Mouse (Mus musculus) brown adipose tissue, adult 24 weeks (tissue): ENCODE results near the gene Gm17535. TPM values are rescaled to one million over a fixed set of nuclear protein-coding genes. Genes with fewer than 3 reads are reported as not detected.
"Not testable (repeated sequence)": the region's sequence is repeated elsewhere in the genome, so short reads cannot be mapped to it uniquely, and the experiment has no call there.

Experiments used
- H3K27ac ChIP-seq: fragments of 200-500 bp; replicated peaks from 2 replicates; pipeline ENCODE4 v1.5.1; 2012; ENCODE audit warnings: low read depth, mild to moderate bottlenecking, low read length
- H3K4me1 ChIP-seq: fragments of 200-500 bp; 2 replicates; pipeline ENCODE4 v1.6.1; 2012; ENCODE audit warnings: low read length, mixed read lengths; ENCODE audit not compliant: control insufficient read depth, insufficient read depth, insufficient read length
- H3K4me3 ChIP-seq: fragments of 200-500 bp; 2 replicates; pipeline ENCODE4 v1.5.1; 2012; ENCODE audit warnings: low read depth, mild to moderate bottlenecking, low read length, moderate library complexity; ENCODE audit not compliant: insufficient read depth
- polyA plus RNA-seq: library from polyadenylated mRNA; stranded (reverse); fragments of >200 nt; gene quantifications from 2 replicates; pipeline ENCODE4 v1.2.4, GENCODE M21; 2012; ENCODE audit not compliant: missing spikeins, insufficient read depth, insufficient read length

Gm17535 gene
- polyA plus RNA-seq, 1 experiment: not detected

- not testable (repeated sequence) for H3K27ac ChIP-seq, H3K4me3 ChIP-seq, H3K4me1 ChIP-seq
Measured at GRCm38 (mm10) chr9:3019835-3020727, 14.3 kb upstream of the Gm17535 start.

GRCm38 (mm10) chr9:3022316-3023008, 11.9 kb upstream of the Gm17535 start:
- H3K4me1 ChIP-seq, H3K4me3 ChIP-seq, H3K27ac ChIP-seq: not testable (repeated sequence)

- H3K4me3 ChIP-seq, H3K27ac ChIP-seq, H3K4me1 ChIP-seq: not testable (repeated sequence)
Measured at GRCm38 (mm10) chr9:3023312-3023984, 11.0 kb upstream of the Gm17535 start, which contains the start of gene Gm10718. Gene Gm10718, plus strand, starts transcription at chr9:3023547.

- H3K4me3 ChIP-seq, H3K27ac ChIP-seq, H3K4me1 ChIP-seq: not testable (repeated sequence)
Measured at GRCm38 (mm10) chr9:3023985-3024648, 10.3 kb upstream of the Gm17535 start.

- H3K4me3 ChIP-seq, H3K4me1 ChIP-seq, H3K27ac ChIP-seq: not testable (repeated sequence)
Measured at GRCm38 (mm10) chr9:3024912-3025467, 9.4 kb upstream of the Gm17535 start, which contains the start of gene Gm10717. Gene Gm10717, plus strand, starts transcription at chr9:3025417.

- H3K4me1 ChIP-seq, H3K27ac ChIP-seq, H3K4me3 ChIP-seq: not testable (repeated sequence)
Measured at GRCm38 (mm10) chr9:3025653-3026052, 8.7 kb upstream of the Gm17535 start.

GRCm38 (mm10) chr9:3026136-3026535, 8.3 kb upstream of the Gm17535 start:
- H3K27ac ChIP-seq, H3K4me1 ChIP-seq, H3K4me3 ChIP-seq: not testable (repeated sequence)

GRCm38 (mm10) chr9:3026741-3027140, 7.7 kb upstream of the Gm17535 start:
- not testable (repeated sequence) for H3K27ac ChIP-seq, H3K4me1 ChIP-seq, H3K4me3 ChIP-seq

GRCm38 (mm10) chr9:3027200-3027599, 7.2 kb upstream of the Gm17535 start:
- H3K27ac ChIP-seq, H3K4me1 ChIP-seq, H3K4me3 ChIP-seq: not testable (repeated sequence)

- not testable (repeated sequence) for H3K27ac ChIP-seq, H3K4me3 ChIP-seq, H3K4me1 ChIP-seq
Measured at GRCm38 (mm10) chr9:3029276-3030000, 5.0 kb upstream of the Gm17535 start.

- not testable (repeated sequence) for H3K27ac ChIP-seq, H3K4me1 ChIP-seq, H3K4me3 ChIP-seq
Measured at GRCm38 (mm10) chr9:3030677-3031318, 3.6 kb upstream of the Gm17535 start.

- H3K27ac ChIP-seq, H3K4me3 ChIP-seq, H3K4me1 ChIP-seq: not testable (repeated sequence)
Measured at GRCm38 (mm10) chr9:3036577-3036976, 2.2 kb downstream of the Gm17535 start, which contains the start of gene Gm10715. Gene Gm10715, plus strand, starts transcription at chr9:3036877.

- H3K4me3 ChIP-seq, H3K4me1 ChIP-seq, H3K27ac ChIP-seq: not testable (repeated sequence)
Measured at GRCm38 (mm10) chr9:3038161-3038560, 3.8 kb downstream of the Gm17535 start.
